Mouse (Mus musculus) adrenal gland, adult 2 months (tissue): ENCODE results near the gene Fadd. TPM values are rescaled to one million over a fixed set of nuclear protein-coding genes. Genes with fewer than 3 reads are reported as not detected.

ENCODE experiments used
- DNase-seq: peaks from one replicate; pipeline ENCODE4 v3.0.0; 2021
- long read RNA-seq: library from polyadenylated mRNA; stranded (forward); transcript quantifications from one replicate; pipeline ENCODE4 v2.0.0, GENCODE M21; 2021
- polyA plus RNA-seq: library from polyadenylated mRNA; depleted of rRNA; stranded (reverse); fragments of >200 nt; gene quantifications from 2 replicates; pipeline ENCODE4 v1.2.3, GENCODE M21; 2012; rRNA removed
- total RNA-seq, 2 experiments: library from RNA; stranded (reverse); gene quantifications; 2 replicates each; pipeline ENCODE4 v1.2.3; 2021

The Fadd gene
- total RNA-seq (10 to 100 TPM in 1 of 2 experiments, 1 to 10 TPM in 1; 8.8 to 14.8 TPM), polyA plus RNA-seq (13.4 and 13.9 TPM in 2 replicates)
- long read RNA-seq, transcript Fadd-201 (2 exons, 3,903 nt), result major isoform, 16 of 16 reads
- long read RNA-seq, partial matches to known transcripts, result 0 of 16 reads
- long read RNA-seq, other reads (novel, unspliced or antisense), result 0 of 16 reads

DNA sequence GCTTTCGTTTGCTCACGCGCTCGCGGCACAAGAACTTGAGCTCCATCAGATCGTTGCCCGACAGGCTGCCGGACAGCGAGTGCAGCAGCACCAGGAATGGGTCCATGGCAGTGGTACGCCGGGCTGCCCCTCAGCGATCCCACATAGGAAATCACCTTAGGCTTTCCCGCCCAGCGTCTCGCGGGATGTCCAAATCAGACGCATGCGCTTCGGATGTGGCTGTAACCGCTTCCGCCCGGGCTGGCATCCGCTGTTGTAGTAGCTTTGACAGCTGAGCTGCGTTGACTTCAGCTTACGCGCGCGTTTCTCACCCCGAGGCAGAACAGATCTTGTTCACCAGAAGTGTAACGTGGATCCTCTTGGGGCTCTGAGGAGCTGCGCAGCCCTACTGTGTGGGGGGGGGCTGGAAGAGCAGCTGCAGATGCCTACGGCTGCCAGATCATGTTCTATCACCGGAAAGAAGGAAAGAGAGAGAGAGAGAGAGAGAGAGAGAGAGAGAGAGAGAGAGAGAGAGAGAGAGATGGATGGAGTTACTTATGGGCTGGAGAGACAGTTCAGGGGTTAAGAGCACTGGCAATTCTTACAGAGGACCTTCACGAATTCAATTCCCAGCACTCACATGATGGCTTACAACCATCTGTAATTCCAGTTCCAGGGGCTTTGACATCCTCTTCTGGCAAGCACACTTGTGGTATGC lies at the start of gene Fadd:
Gene Fadd, minus strand, starts transcription at position 180 of the 697 bp plus-strand sequence.
- DNase-seq, result peak; percentile 96

DNA sequence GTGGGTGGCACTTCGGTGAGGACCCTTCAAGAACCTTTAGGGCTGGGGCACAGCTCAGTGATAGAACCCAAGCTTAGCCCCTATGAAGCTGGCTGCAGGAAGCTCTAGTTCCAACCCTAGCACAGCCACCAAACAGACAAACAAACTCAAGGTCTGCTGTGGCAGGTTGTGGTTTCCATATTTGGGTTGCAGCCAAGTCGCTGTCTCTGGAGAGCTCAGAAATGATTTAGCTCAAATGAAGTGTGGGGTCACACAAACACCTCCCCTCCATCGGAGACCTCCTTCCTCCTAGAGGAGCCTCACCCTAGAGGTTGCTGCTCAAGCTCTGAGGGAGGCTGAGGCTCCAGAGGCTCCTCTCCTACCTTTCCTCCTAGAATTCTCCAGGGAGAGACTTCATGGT lies 48.4 kb upstream of the Fadd start:
- no peak for DNase-seq

DNA sequence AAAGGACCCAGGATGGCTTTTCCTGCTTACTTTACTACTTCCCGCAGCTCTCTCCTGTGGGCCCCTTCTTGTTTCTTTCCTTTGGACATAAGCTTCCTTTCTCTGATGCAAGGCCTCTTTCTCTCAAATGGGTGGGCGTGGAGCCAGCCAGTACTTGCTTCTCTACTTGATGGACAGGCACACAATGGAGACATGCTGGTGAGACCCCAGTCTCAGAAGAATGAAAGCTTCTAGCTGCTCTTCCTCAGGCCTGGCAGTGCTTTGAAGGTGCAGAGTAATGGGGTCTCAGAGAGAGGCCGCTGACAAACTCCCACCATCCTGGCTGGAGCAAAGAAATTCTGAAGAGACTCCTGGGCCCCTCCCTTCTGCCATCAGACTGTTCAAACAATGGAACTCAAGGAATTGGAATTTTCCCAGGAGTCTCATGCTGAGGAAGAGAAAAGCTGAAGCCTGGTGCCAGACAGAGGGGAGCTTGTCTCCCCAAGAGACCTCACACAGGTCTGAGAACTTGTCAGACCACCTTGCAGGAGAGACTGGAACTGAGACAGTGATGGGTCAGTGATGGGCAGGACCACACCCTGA lies 46.2 kb upstream of the Fadd start:
- DNase-seq, result no peak

DNA sequence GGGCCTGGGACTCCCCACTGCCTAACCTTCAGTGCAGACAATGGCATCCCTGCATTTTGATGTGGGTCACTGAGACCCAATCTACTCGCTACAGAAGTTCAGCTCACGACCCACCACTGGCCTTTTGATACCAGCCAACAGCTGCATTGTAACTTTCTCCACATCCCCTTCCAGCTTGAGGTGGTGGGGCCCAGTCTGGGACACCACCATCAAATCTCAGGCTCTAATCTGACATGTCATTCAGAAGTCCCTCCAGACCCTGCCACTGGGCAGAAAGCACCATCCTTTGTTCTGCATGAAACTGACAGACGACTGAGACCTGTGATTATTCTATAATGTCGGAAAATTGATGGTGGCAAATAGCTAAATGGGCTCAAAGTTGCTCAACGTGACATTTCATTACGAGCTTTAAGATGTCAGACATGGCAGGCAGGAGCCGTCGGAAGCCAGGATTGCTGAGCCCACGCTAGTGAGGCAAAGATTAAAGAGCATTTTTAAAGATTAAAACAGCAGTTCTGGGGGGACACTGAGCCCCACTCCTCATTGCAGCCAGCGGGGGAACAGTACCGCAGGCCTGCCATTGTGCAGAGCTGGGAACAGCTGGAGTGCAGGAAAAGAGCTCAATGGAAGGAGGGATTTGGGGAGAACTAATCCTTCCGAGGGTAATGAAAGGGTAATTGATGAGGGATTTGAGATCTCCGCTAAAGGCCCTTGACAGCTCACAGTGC lies 45.5 kb upstream of the Fadd start:
- no peak for DNase-seq

DNA sequence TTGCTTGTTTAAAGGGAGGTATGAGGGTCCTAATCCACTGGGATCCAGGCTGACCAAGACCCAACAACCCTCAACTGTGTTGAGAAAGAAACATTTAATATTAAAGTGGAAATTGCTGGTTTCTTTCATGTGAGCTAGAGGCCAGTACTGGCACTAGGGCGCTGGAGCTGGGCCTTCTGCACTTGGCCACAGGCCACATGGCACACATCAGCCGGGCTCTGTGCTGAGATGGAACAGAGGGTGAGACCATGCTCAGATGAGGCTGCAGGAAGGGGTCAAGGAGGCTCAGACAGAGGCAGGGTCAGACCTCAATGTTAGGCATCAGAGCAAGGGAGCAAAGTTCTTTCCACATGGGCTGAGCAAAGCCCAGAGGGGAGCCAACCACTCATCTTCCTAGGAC lies 43.8 kb upstream of the Fadd start:
- peak; percentile 47 for DNase-seq

DNA sequence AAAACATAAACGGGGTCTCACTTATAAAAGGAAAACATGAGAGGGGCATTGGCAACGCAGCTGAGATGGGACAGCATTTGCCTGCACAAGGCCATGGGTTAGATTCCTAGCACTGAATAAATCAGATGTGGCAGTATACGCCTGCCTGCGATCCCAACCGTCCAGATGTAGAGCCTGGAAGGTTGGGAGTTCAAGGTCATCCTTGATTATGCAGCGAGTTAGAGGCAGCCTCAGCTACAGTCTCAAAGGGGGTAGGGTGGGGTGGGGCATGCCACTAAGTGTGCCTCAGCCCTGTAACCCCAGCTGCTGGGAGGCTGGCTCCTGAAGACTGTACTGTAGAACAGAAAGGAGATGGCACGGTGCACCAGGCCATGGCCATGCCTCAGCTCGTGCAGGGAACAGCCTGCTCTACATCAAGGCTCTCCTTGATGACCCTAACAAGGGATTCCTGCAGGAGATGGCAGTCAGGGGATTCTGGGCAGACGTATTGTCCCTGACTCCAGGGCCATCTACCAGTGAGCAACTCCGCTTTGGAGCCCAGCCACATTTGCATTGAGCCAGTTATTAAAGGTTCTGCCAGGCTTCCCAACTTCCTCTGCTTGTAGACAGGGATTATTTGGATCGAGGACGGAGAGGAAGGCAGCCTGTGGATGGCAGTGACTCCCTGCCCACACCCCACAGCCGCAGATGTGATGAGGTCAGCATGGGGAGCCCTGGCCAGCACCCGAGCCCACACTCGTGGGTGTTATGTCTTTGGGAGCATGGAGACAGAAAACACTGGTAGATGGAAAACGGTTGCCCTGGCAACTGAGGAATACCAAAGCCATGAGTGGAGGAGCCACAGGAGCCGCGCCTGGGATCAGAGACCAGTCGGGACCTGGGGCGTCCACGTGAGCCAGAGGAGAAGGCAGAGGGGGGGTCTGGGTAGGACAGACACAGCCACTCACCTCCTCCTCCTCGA lies 38.7 kb upstream of the Fadd start:
- peak; percentile 82 for DNase-seq

DNA sequence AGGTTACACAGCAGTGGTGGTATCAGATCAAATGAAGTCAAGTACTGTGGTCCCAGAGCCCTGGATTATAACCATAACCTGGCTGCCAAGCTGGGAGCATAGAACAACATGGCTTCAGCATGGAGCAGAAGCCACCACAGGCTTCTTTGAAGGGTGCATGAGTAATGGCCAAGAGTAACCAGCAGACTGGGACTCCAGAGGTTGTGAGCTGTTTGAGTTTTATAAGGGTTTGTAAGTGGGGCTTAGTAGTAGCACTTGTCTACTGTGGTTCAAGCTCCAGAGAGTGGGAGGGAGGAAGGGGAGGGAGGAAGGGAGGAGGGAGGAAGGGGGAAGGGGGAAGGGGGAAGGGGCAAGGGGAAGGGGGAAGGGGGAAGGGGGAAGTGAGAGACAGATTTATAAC lies 38.1 kb upstream of the Fadd start:
- DNase-seq, result no peak

DNA sequence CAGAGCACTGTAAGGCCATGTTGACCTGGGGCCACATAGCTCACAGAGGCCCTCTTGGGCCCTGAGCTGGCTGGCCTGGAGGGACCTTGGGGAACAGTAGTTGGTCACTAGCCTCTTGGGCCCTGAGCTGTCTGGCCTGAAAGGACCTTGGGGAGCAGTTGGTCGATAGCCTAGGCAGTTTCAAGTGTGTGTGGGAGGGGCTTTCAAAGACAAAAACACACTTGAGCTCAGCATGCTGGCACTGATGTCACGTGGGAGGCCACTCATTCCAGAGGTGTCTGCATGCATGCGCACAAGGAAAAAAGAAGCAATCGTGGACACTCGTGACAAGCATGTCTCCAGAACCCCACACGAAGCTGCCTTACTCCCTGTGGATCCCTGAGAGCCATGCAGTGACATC lies 33.1 kb upstream of the Fadd start:
- DNase-seq, result peak; percentile 39

DNA sequence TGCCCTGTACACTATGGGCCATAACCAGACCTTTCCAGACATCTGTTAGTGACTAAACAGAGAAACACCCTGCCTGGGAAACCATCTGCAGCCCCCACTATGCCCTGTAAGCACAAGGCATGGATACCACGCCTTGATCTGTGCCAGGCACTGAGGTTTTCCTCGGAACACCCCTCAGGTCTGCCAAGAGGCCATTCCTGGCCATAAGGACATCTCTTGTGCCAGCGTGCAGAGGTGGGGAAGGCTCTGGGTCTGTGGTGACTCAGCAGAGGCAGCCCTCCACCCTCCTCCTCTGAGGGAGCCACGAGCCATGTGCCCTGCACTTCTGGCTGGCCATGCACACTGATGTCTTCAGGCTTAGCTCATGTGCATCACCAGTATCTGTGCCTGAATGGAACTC lies 30.6 kb upstream of the Fadd start:
- no peak for DNase-seq

DNA sequence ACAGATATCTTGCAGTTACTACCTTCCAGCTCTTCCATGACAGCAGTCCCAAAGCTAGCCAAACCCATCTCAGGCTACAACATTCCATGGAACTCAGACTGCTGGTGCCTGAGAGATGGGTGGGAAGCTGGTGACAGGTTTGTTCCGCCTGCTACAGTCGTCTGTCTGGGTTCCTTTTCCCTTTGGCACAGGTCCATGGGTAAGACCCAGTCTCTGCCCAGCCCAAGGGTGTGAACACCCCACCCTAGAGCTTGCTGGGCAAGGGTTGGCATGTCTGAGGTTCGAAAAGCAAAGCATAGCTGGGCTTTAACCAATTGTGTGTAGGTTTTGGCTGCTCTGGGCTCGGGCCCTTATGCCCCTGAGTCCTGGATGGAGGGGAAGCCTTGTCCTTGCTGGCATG lies 30.1 kb upstream of the Fadd start:
- no peak for DNase-seq

DNA sequence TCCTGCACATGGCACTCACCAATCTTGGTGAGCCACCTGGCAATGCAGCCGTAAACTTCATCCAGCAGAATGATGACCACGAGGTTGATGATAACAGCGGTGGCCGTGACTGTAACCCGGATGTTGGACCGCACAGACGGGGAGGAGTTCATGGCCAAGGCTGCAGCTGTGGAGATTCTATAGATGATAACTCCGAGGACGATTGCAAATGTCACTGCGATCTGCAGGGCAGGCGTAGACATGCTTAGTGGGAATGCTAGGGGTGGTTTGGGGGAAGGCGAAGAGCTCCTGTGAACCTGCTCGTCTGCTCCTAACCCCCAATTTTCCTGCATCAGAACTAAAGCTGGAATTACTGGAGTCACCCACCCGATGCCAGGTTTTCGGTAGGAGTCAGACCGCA lies 29.3 kb upstream of the Fadd start:
- DNase-seq, result no peak

DNA sequence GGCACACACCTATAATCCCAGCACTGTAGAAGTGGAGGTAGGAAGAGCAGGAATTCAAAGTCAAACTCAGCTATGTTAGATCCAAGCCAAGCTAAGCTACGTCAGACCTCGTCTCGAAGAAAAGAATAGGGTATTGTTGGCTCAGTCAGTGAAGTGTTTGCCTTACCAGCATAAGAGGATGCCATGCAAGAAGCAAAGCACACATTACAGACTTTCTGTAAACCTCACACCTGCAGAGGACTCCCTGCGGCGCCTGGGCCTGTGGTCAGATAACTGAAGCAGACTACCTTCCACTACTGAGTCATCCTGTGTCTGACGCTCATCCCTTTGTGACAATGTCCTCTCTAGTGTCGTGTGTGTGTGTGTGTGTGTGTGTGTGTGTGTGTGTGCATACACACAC lies 27.3 kb upstream of the Fadd start:
- no peak for DNase-seq

DNA sequence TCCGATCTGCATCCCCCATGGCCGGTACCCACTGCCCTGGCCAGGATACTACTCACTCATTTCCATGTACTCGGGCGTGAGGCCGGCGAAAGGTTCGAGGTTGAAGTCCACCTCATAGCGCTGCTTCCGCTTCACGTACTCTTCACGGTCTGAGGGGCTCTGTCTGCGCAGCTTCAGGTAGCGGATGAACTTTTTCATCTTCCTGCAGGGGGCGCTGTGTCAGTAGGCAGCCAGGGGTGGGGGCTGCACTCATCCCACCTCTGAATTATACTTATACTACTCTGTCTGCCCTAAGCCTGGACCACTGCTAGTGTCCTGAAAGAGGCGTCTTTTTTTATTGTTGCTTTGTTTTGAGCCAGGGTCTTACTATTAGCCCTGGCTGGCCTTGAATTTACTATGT lies 25.6 kb upstream of the Fadd start:
- no peak for DNase-seq

DNA sequence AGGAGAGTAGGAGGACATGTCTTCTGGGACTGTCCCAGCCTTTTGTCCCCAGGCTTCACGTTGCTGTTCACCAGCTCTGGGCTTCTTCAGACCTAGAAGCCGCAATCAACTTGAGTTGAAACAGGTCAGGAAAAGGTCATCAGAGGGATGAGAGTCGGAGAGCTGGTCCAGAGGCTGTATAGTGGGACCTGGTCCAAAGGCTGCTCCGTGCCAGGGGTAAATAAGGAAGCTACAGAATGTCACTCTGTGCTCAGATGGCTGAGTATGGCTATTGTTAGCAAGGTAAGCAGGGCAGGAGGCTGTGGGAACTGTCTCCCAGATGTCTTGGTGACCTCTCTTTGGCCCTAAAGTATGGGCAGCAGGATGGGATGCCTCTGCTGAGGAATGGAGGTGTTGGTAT lies 22.5 kb upstream of the Fadd start:
- no peak for DNase-seq

DNA sequence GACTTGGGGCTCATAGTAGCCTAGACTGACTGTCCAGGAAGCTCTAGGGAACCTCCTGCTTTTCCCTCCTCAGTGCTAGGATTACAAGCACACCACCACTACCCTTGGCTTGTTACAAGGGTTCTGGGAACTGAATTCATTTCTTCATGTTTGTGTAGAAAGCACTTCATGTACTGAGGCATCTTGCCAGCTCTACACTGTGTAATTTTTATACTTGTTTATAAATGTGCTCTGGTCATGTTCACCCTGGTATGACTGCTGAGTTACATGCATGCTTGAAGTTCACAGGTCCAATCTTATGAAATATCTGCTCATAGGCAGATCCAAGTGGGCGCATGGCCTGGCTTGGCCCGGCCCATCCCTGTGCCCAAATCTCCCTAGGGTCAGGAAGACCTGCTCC lies 22.0 kb upstream of the Fadd start:
- no peak for DNase-seq

DNA sequence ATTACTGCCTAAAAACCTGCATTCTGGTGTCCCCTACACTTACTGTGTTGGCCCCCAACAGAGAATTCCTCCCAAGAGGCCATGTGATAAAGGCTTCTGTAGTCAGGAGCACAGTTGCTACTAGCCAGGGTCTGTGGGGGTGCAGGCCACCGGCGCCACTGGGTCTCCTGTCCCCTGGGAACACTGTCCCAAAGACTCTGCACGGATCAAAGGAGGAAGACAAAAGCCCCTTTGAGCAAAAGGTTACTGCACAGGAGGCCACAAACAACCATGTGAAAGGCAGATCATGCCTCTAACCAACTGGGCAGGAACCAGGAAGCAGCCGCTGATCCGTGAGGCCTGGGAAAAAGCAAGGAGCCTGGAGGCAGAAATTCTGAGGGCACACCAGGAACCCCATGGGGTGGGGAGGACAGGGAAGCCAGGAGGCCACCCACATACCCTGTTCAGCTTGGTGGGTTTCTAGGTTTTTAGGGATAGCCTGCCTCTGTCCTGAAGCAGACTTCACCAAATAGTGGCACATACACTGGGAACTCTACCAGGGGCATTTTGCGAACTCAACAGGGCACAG lies 18.2 kb upstream of the Fadd start:
- no peak for DNase-seq

DNA sequence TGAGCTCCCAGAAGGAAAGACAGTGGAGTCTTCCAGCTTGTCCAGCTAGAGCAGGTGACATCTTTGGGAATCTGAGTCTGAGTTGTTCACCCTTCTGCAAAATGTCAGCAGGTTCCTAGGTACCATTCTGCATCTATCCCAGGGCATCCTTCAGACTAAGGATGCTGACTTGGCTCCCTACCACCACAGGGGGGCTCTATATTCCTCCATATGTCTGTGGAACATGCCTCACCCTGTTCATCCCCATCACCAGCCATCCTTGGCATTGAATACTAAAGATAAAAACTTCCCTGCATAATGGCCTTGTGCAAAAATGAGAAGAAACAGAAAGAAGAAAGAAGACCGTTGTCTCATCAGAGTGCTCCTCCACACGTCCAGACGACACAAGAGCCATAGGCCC lies 7.2 kb upstream of the Fadd start:
- DNase-seq, result no peak

DNA sequence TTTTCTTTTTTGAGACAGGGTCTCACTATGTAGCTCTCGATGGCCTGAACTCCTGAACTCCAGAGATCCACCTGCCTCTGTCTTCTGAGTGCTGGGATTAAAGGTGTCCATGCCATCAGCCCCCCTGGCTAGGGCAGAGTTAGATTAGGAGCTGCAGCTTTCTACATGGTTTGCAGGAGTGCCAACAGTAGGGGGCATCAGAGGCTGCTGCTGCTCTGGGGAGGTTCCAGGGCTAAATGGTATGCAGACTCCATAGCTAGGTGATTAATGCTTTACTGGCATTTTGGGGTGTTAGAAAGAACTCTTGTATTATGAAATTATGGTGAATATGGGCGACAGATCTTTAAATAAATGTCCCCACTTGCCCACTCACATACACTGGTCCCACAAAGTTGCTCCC lies 5.0 kb upstream of the Fadd start:
- DNase-seq, result peak; percentile 55

DNA sequence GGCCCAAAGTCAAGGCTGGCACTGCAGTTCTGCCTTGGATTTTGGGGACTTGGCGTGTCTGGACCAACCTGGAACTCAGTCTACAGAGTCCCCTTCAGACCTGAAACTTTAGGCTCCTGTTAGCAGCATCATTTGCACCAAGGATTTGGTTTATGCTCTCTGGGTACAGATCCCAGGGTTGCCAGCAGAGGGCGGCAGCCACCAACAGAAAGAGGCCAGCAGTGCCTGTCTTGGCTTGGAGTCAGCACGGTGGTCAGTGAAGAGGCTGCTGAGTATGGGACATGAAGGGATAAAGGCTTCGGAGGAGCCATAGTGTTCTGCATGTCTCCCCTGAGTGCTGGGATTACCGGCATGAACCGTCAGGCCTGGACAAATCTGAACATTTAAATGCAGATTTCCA lies 3.4 kb upstream of the Fadd start:
- DNase-seq, result peak; percentile 68

DNA sequence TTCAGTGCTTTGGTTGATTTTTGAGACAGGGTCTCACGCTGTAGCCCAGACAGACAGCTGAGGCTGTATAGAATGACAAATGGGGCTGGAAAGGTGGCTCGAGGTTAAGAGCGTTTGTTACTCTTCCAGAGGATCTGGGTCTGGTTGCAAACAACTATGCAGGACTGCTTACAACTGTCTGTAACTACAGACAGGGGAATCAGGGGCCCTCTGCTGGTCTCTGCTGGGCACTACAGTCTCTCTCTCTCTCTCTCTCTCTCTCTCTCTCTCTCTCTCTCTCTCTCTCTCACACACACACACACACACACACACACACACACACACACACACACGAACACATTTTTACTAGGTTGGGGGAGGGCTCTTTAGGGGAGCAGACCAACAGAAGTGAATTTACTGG lies 1.4 kb upstream of the Fadd start:
- DNase-seq, result peak; percentile 48

DNA sequence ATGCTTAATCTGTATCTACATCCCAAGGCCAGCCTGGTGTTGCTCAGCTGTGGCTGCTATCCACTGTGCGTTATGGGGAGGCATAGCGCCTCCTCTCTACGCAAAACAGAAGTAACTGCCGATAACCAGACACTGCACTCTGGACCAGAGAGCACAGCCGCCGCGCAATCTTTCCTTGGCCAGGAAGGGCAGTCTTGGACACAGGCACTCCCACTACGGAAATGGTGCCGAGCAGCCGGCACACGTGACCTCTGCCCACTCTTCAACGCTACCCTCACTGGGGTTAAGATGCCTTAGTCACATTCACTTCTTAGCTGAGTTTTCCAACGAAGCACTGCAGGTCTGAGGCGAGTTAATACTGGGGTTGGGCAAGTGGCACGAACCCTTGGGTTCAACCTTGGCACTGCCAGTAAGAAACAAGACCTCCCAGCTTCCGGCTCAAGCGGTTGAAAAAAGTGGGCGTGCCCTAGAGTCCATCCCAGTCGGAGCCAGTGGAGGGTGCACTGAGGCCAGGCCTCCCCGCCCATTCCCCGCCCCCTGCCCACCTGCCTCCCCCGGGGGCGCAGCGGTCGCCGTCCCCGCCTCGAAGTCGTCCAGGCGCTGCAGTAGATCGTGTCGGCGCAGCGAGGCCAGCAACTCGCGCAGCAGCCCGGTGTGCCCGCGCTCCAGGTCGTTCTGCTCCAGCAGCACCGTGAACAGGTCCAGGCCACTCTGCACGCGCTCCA lies 542 bp downstream of the Fadd start:
- peak; percentile 93 for DNase-seq
